Mouse (Mus musculus): ENCODE data around the gene Dgkh. TPM values are rescaled to one million over a fixed set of nuclear protein-coding genes. Genes with fewer than 3 reads are reported as not detected.

Gene Dgkh
- 2.4 to 3.4 TPM (median 2.7 TPM) in 4 replicates for total RNA-seq (2023; ENCODE audit: inconsistent age)

DNA sequence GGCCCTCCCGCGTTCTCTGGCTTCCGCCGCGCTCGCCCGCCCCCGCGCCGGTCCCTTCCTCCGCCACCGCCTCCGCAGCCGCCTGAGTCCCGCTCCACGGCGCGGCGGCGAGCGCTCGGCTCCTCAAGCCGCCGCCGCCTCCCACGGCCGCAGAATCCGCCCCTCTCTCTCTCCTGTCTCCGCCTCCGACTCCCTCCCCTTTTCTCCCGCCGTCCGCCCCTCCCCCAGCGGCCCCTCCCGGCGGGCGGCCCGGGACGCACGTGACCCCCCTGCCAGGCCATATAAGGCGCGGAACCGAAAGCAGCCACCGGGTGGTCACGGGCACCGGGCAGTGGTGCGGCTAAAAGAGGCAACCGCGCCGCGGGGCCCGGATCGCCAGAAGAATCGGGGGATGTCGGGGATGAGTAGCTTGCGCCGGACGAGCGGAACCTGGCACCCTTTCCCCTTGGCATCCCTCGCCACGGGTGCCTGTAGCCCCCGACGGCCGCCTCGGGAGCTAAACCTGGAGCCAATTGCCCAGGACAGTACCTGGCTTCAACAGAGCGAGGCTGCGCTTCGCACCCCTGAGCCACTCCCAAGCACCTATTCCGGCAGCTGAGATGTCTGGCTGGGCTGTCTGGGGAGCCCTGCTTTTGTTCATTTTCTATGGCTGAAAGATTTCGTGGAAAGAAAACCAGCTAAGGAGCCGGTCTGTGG lies at the start of gene Dgkh:
Gene Dgkh (minus strand): TSS at position 160 of the 696 bp plus-strand sequence.

DNA sequence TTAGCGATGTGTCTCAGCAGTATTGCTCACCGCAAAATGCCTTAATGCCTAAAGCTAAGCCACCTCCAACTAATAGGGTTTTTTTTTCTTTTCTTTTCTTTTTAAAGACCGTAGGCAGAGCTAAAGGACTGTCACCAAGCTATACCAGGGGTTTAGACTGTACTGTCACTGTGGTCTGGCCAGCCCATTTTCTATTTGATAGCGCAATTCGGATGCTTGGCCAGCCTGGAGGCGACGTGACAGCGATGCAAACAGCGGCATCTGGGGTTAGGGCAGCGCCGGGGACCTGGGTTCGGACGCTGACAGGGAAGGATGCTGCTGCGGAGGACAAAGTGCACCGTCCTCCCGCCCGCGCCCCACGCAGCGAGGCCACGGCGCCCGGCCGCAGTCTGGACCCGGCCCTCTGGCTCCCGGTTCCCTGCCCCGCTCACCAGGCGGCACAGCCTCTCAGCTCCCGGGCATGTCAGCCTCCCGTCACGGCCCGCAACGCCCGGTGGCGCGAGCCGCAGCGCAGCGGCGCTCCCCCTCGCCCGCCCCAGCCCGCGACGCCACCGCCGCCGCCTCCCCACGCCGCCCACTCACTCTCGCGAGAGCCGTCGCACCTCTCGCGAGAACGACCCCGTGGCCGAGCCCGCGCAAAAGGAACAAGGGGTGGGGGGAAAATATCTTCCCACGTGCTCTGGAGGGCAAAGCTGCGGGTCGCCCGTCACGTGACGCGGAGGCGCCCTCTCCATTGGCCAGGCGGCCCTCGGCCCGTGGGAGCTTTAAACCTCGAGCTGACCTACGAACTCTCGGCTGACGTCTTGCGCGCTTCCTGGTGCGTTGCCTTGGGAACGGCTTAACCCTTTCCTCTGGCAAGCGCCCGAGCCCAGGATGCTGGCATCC lies 196.1 kb downstream of the Dgkh start, which contains the start of gene Akap11:
Gene Akap11 (minus strand): TSS at position 528 of the 885 bp plus-strand sequence.

Other genes starting within 250 kb of the Dgkh start
- gene Akap11, start 196.0 kb downstream of the Dgkh start, total RNA-seq (2023; ENCODE audit: inconsistent age) = 38.0 to 42.4 TPM (median 40.0 TPM) in 4 replicates
- 10.6 to 14.4 TPM (median 12.2 TPM) in 4 replicates for gene Vwa8, start 116.3 kb upstream of the Dgkh start, total RNA-seq (2023; ENCODE audit: inconsistent age)

All from B cell, adult (primary cell).